Mouse (Mus musculus) layer of hippocampus, postnatal 10 days (tissue): Measurements from ENCODE around the gene Ermap. TPM values are rescaled to one million over a fixed set of nuclear protein-coding genes. Genes with fewer than 3 reads are reported as not detected.

Experiments
- DNase-seq, 2 experiments: peaks; one replicate each; pipeline ENCODE4 v3.0.0; 2021; ENCODE audit warnings: low spot score in 2 of 2
- total RNA-seq, 2 experiments: library from RNA; stranded (reverse); gene quantifications; 2 replicates each; pipeline ENCODE4 v1.2.3; 2021

Ermap gene
- total RNA-seq, 2 experiments from 2014 or later: 0.30 to 0.78 TPM

- peak in 1 of 2 experiments; percentile 34 for DNase-seq
These were observed 1.6 kb downstream of the Ermap start for GRCm38 (mm10) chr4:119188060-119188785.

- DNase-seq: no peak
These were observed 4.0 kb downstream of the Ermap start for GRCm38 (mm10) chr4:119185771-119186170.

- no peak for DNase-seq
These were observed 6.3 kb downstream of the Ermap start for GRCm38 (mm10) chr4:119183525-119183924.

GRCm38 (mm10) chr4:119181456-119181855, 8.4 kb downstream of the Ermap start:
- no peak for DNase-seq

GRCm38 (mm10) chr4:119180133-119180707, 9.6 kb downstream of the Ermap start:
- no peak for DNase-seq

- no peak for DNase-seq
These were observed 11.5 kb downstream of the Ermap start for GRCm38 (mm10) chr4:119178331-119178730.

GRCm38 (mm10) chr4:119177702-119178101, 12.1 kb downstream of the Ermap start:
- no peak for DNase-seq

GRCm38 (mm10) chr4:119173851-119174453, 15.9 kb downstream of the Ermap start, which contains the start of gene Zfp691:
TSS of gene Zfp691 (minus strand) at chr4:119174195.
- peak; percentile 92 to 94 for DNase-seq

- DNase-seq: no peak
These were observed 16.7 kb downstream of the Ermap start for GRCm38 (mm10) chr4:119172919-119173650.

- DNase-seq: peak; percentile 86 to 88
These were observed 22.1 kb downstream of the Ermap start for GRCm38 (mm10) chr4:119167663-119168062.

- DNase-seq: no peak
These were observed 22.7 kb downstream of the Ermap start for GRCm38 (mm10) chr4:119167068-119167467.

- no peak for DNase-seq
These were observed 23.9 kb downstream of the Ermap start for GRCm38 (mm10) chr4:119165916-119166315.

GRCm38 (mm10) chr4:119162990-119163389, 26.8 kb downstream of the Ermap start:
- no peak for DNase-seq

GRCm38 (mm10) chr4:119161358-119161757, 28.5 kb downstream of the Ermap start:
- no peak for DNase-seq

GRCm38 (mm10) chr4:119157891-119158290, 31.9 kb downstream of the Ermap start:
- DNase-seq: no peak

- DNase-seq: peak; percentile 72 to 74
These were observed 32.6 kb downstream of the Ermap start for GRCm38 (mm10) chr4:119157186-119157585.

- no peak for DNase-seq
These were observed 41.1 kb downstream of the Ermap start for GRCm38 (mm10) chr4:119148741-119149140.

GRCm38 (mm10) chr4:119147347-119147746, 42.5 kb downstream of the Ermap start:
- no peak for DNase-seq

GRCm38 (mm10) chr4:119146816-119147215, 43.0 kb downstream of the Ermap start:
- no peak for DNase-seq

GRCm38 (mm10) chr4:119142230-119142871, 47.5 kb downstream of the Ermap start:
- peak; percentile 65 to 69 for DNase-seq

- no peak for DNase-seq
These were observed 48.6 kb downstream of the Ermap start for GRCm38 (mm10) chr4:119141191-119141590.
